Mouse (Mus musculus) left cerebral cortex, adult 2 months (tissue): ENCODE results near the gene Lbr. TPM values are rescaled to one million over a fixed set of nuclear protein-coding genes. Genes with fewer than 3 reads are reported as not detected.

Experiments used
- DNase-seq, 2 experiments: peaks; one replicate each; pipeline ENCODE4 v3.0.0; 2021 to 2022; ENCODE audit warnings: low spot score in 2 of 2, mixed read lengths in 1 of 2; ENCODE audit errors: extremely low spot score in 1 of 2
- H3K27ac ChIP-seq: fragments of 200-600 bp; 2 replicates; pipeline ENCODE4 v1.8.1; 2022
- H3K4me3 ChIP-seq: fragments of 200-600 bp; 2 replicates; pipeline ENCODE4 v1.8.1; 2022
- CTCF ChIP-seq: fragments of 200-600 bp; IDR thresholded peaks from 2 replicates; pipeline ENCODE4 v1.8.1; 2022; ENCODE audit warnings: antibody characterized with exemption, mild to moderate bottlenecking, moderate library complexity
- intact Hi-C: fragments of 180-260 bp; cut with DNase I; formaldehyde crosslinking; loops from one replicate; pipeline ENCODE4 v1.15.1; 2025
- long read RNA-seq, 2 experiments: library from polyadenylated mRNA; stranded (forward); transcript quantifications; one replicate each; pipeline ENCODE4 v2.0.0; 2021; ENCODE audit warnings: borderline mapping rate in 2 of 2
- total RNA-seq, 2 experiments: library from RNA; stranded (reverse); gene quantifications; 2 replicates each; pipeline ENCODE4 v1.2.3; 2021

The Lbr gene
- total RNA-seq, result 10 to 100 TPM; 12.6 to 15.9 TPM
- long read RNA-seq, experiment 1, transcript Lbr-201 (14 exons, 3,510 nt), result major isoform, 18 of 21 reads
- long read RNA-seq, experiment 1, partial matches to known transcripts, result 1 of 21 reads
- long read RNA-seq, experiment 1, other reads (novel, unspliced or antisense), result 2 of 21 reads
- long read RNA-seq, experiment 2, transcript Lbr-201 (14 exons, 3,510 nt), result major isoform, 15 of 19 reads
- long read RNA-seq, experiment 2, partial matches to known transcripts, result 3 of 19 reads
- long read RNA-seq, experiment 2, other reads (novel, unspliced or antisense), result 1 of 19 reads

GRCm38 (mm10) chr1:181842781-181843180, at the start of gene Lbr:
TSS of gene Lbr (minus strand) at chr1:181843046.
- peak within 1 kb of the TSS; percentile 87 for H3K4me3 ChIP-seq
- intact Hi-C loops, result no loop called here
- DNase-seq, result no peak
- peak within 1 kb of the TSS; percentile 92 for H3K27ac ChIP-seq
- TF ChIP-seq CTCF, result no peak

GRCm38 (mm10) chr1:181889670-181890069, 46.8 kb upstream of the Lbr start:
- no peak for DNase-seq
- H3K27ac ChIP-seq, result no peak overlapping the region
- intact Hi-C loops, result loop anchor here (2.0 kb wide), 2 partner anchors 129 to 649 kb away; partner anchors contain the start of gene Enah
- no peak overlapping the region for H3K4me3 ChIP-seq
- TF ChIP-seq CTCF, result no peak

GRCm38 (mm10) chr1:181888801-181889200, 46.0 kb upstream of the Lbr start:
- no peak; the same call in none of the 2 replicates for TF ChIP-seq CTCF
- DNase-seq, result peak; percentile 88 to 96
- Histone ChIP-seq H3K4me3 (no peak overlapping the region), H3K27ac (no peak overlapping the region)
- intact Hi-C loops, result loop anchor here (1.0 to 2.0 kb wide), 3 partner anchors 130 to 650 kb away; partner anchors contain the start of gene Enah

- peak; percentile 58 for TF ChIP-seq CTCF
- H3K4me3 ChIP-seq, result no peak overlapping the region
- peak in 1 of 2 experiments; percentile 26 for DNase-seq
- intact Hi-C loops, result loop anchor here (2.0 kb wide), 1 partner anchor 153 kb away; no protein-coding TSS in a partner anchor
- H3K27ac ChIP-seq, result no peak overlapping the region
Measured at GRCm38 (mm10) chr1:181881532-181881931, 38.7 kb upstream of the Lbr start.

GRCm38 (mm10) chr1:181880752-181881325, 38.0 kb upstream of the Lbr start:
- DNase-seq, result no peak
- intact Hi-C loops, result loop anchor here (2.0 kb wide), 1 partner anchor 152 kb away; no protein-coding TSS in a partner anchor
- no peak overlapping the region for H3K4me3 ChIP-seq
- no peak overlapping the region for H3K27ac ChIP-seq
- TF ChIP-seq CTCF, result peak; percentile 21; the same call in 1 of the 2 replicates

- no peak overlapping the region for H3K27ac ChIP-seq
- TF ChIP-seq CTCF, result no peak
- H3K4me3 ChIP-seq, result no peak overlapping the region
- DNase-seq, result no peak
- intact Hi-C loops, result no loop called here
Measured at GRCm38 (mm10) chr1:181878436-181878835, 35.6 kb upstream of the Lbr start.

- no peak overlapping the region for H3K27ac ChIP-seq
Measured at GRCm38 (mm10) chr1:181877088-181877487, 34.2 kb upstream of the Lbr start.

GRCm38 (mm10) chr1:181876656-181877055, 33.8 kb upstream of the Lbr start:
- TF ChIP-seq CTCF, result no peak
- no peak for DNase-seq

More at GRCm38 (mm10) chr1:181877088-181877487, 34.2 kb upstream of the Lbr start:
- TF ChIP-seq CTCF, result no peak
- intact Hi-C loops, result no loop called here
- DNase-seq, result no peak
- no peak overlapping the region for H3K4me3 ChIP-seq

GRCm38 (mm10) chr1:181873086-181873920, 30.5 kb upstream of the Lbr start:
- no peak for DNase-seq
- no peak for TF ChIP-seq CTCF
- no peak overlapping the region for H3K4me3 ChIP-seq
- intact Hi-C loops, result no loop called here
- no peak overlapping the region for H3K27ac ChIP-seq

More at GRCm38 (mm10) chr1:181876656-181877055, 33.8 kb upstream of the Lbr start:
- Histone ChIP-seq H3K27ac (no peak overlapping the region), H3K4me3 (no peak overlapping the region)
- intact Hi-C loops, result no loop called here

GRCm38 (mm10) chr1:181872639-181873038, 29.8 kb upstream of the Lbr start:
- intact Hi-C loops, result no loop called here
- Histone ChIP-seq H3K27ac (no peak overlapping the region), H3K4me3 (no peak overlapping the region)
- no peak for TF ChIP-seq CTCF
- no peak for DNase-seq

- Histone ChIP-seq H3K4me3 (no peak overlapping the region), H3K27ac (no peak overlapping the region)
- no peak for DNase-seq
- intact Hi-C loops, result no loop called here
- no peak; the same call in 1 of the 2 replicates for TF ChIP-seq CTCF
Measured at GRCm38 (mm10) chr1:181866429-181867280, 23.8 kb upstream of the Lbr start.
